Mouse (Mus musculus): Measurements from ENCODE around the gene Nim1k. TPM values are rescaled to one million over a fixed set of nuclear protein-coding genes. Genes with fewer than 3 reads are reported as not detected.

The Nim1k gene
- total and polyA plus RNA-seq, 3 experiments, result 0.01 to 0.11 TPM; not detected in 1

GRCm38 (mm10) chr13:119789851-119790717, 34.4 kb upstream of the Nim1k start:
- H3K27me3 ChIP-seq (ENCODE audit: insufficient read depth, low read length), result no peaks in the 10 kb centered on the region
- H3K4me1 ChIP-seq (ENCODE audit: insufficient read depth, low read depth, low read length), result peaks cover 24% of the 10 kb centered on the region
- ATAC-seq (ENCODE audit: extremely low read depth, insufficient number of reproducible peaks, low FRiP score, poor library complexity, severe bottlenecking), result peak; percentile 70
- H3K9me3 ChIP-seq (replicated peaks), result no peaks in the 10 kb centered on the region
- TF ChIP-seq GATA1 (IDR thresholded peaks at IDR 0.05; ENCODE audit: borderline replicate concordance, low read length) (no peak), TAL1 (conservative IDR thresholded peaks at IDR 0.05; ENCODE audit: low read depth, low read length) (no peak), POLR2AphosphoS5 (IDR thresholded peaks at IDR 0.05; ENCODE audit: insufficient replicate concordance, low read depth, low read length) (no peak), GATA2 (IDR thresholded peaks at IDR 0.05; ENCODE audit: borderline replicate concordance, low read depth, low read length) (no peak), CTCF (IDR thresholded peaks at IDR 0.05; ENCODE audit: low read depth, low read length) (no peak)
- peak; percentile 57 for DNase-seq (ENCODE audit: low spot score)
- peaks cover 35% of the 10 kb centered on the region for H3K36me3 ChIP-seq (replicated peaks)
- peak overlapping the region; percentile 84 for H3K4me3 ChIP-seq (ENCODE audit: low read depth, low read length)

GRCm38 (mm10) chr13:119783581-119783980, 27.9 kb upstream of the Nim1k start:
- peaks cover 83% of the 10 kb centered on the region for H3K36me3 ChIP-seq (replicated peaks)
- no peak for ATAC-seq (ENCODE audit: extremely low read depth, insufficient number of reproducible peaks, low FRiP score, poor library complexity, severe bottlenecking)

GRCm38 (mm10) chr13:119768541-119768940, 12.9 kb upstream of the Nim1k start:
- DNase-seq (ENCODE audit: low spot score), result no peak
- Histone ChIP-seq H3K27me3 (ENCODE audit: insufficient read depth, low read length) (no peaks in the 10 kb centered on the region), H3K4me3 (ENCODE audit: low read depth, low read length) (no peak overlapping the region), H3K36me3 (replicated peaks) (peaks cover 91% of the 10 kb centered on the region), H3K9me3 (replicated peaks) (no peaks in the 10 kb centered on the region), H3K4me1 (ENCODE audit: insufficient read depth, low read depth, low read length) (peaks cover 5% of the 10 kb centered on the region; the same call in 1 of the 2 replicates)
- no peak for ATAC-seq (ENCODE audit: extremely low read depth, insufficient number of reproducible peaks, low FRiP score, poor library complexity, severe bottlenecking)
- TF ChIP-seq TAL1 (conservative IDR thresholded peaks at IDR 0.05; ENCODE audit: low read depth, low read length), result no peak
- TF ChIP-seq CTCF (IDR thresholded peaks at IDR 0.05; ENCODE audit: low read depth, low read length), result no peak
- TF ChIP-seq GATA1 (IDR thresholded peaks at IDR 0.05; ENCODE audit: borderline replicate concordance, low read length), result no peak
- no peak for TF ChIP-seq POLR2AphosphoS5 (IDR thresholded peaks at IDR 0.05; ENCODE audit: insufficient replicate concordance, low read depth, low read length)
- no peak for TF ChIP-seq GATA2 (IDR thresholded peaks at IDR 0.05; ENCODE audit: borderline replicate concordance, low read depth, low read length)

More at GRCm38 (mm10) chr13:119783581-119783980, 27.9 kb upstream of the Nim1k start:
- no peaks in the 10 kb centered on the region for H3K27me3 ChIP-seq (ENCODE audit: insufficient read depth, low read length)
- no peaks in the 10 kb centered on the region for H3K9me3 ChIP-seq (replicated peaks)
- DNase-seq (ENCODE audit: low spot score), result no peak
- no peak overlapping the region for H3K4me3 ChIP-seq (ENCODE audit: low read depth, low read length)
- peaks cover 9% of the 10 kb centered on the region for H3K4me1 ChIP-seq (ENCODE audit: insufficient read depth, low read depth, low read length)
- TF ChIP-seq CTCF (IDR thresholded peaks at IDR 0.05; ENCODE audit: low read depth, low read length) (no peak), POLR2AphosphoS5 (IDR thresholded peaks at IDR 0.05; ENCODE audit: insufficient replicate concordance, low read depth, low read length) (no peak), TAL1 (conservative IDR thresholded peaks at IDR 0.05; ENCODE audit: low read depth, low read length) (no peak), GATA2 (IDR thresholded peaks at IDR 0.05; ENCODE audit: borderline replicate concordance, low read depth, low read length) (no peak), GATA1 (IDR thresholded peaks at IDR 0.05; ENCODE audit: borderline replicate concordance, low read length) (no peak)

DNA sequence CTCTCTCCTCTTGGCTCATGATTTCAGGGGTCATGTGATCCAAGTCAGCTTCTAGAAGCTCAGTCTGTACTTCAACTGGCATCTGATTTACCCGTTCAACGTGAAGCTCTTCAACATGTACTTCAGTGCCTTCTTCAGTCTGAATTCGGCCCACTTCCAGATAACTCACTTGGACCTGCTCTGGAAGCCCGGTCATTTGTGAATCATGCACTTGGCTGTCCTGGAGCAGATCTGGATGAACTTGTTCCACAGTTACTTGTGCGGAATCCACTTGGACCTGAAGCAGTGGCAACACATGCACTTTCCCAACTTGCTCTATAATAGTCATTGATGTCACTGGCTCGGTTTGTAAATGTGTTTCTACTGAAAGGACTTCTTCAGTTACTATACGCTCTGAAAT, 10.8 kb upstream of the Nim1k start:
- Histone ChIP-seq H3K36me3 (replicated peaks) (peaks cover 80% of the 10 kb centered on the region), H3K9me3 (replicated peaks) (no peaks in the 10 kb centered on the region), H3K27me3 (ENCODE audit: insufficient read depth, low read length) (no peaks in the 10 kb centered on the region), H3K4me1 (ENCODE audit: insufficient read depth, low read depth, low read length) (peaks cover 4% of the 10 kb centered on the region; the same call in 1 of the 2 replicates), H3K4me3 (ENCODE audit: low read depth, low read length) (no peak overlapping the region)
- ATAC-seq (ENCODE audit: extremely low read depth, insufficient number of reproducible peaks, low FRiP score, poor library complexity, severe bottlenecking), result no peak
- DNase-seq (ENCODE audit: low spot score), result no peak
- no peak for TF ChIP-seq TAL1 (conservative IDR thresholded peaks at IDR 0.05; ENCODE audit: low read depth, low read length)

- H3K4me1 ChIP-seq (ENCODE audit: insufficient read depth, low read depth, low read length), result no peaks in the 10 kb centered on the region
- H3K27me3 ChIP-seq (ENCODE audit: insufficient read depth, low read length), result peaks cover 10% of the 10 kb centered on the region
- ATAC-seq (ENCODE audit: extremely low read depth, insufficient number of reproducible peaks, low FRiP score, poor library complexity, severe bottlenecking) (no peak), DNase-seq (ENCODE audit: low spot score) (no peak)
- H3K4me3 ChIP-seq (ENCODE audit: low read depth, low read length), result no peak overlapping the region
- no peaks in the 10 kb centered on the region for H3K9me3 ChIP-seq (replicated peaks)
- H3K36me3 ChIP-seq (replicated peaks), result peaks cover 31% of the 10 kb centered on the region
- no peak for TF ChIP-seq CTCF (IDR thresholded peaks at IDR 0.05; ENCODE audit: low read depth, low read length)
- TF ChIP-seq POLR2AphosphoS5 (IDR thresholded peaks at IDR 0.05; ENCODE audit: insufficient replicate concordance, low read depth, low read length), result no peak
- TF ChIP-seq GATA2 (IDR thresholded peaks at IDR 0.05; ENCODE audit: borderline replicate concordance, low read depth, low read length), result no peak
- no peak for TF ChIP-seq GATA1 (IDR thresholded peaks at IDR 0.05; ENCODE audit: borderline replicate concordance, low read length)
- no peak for TF ChIP-seq TAL1 (conservative IDR thresholded peaks at IDR 0.05; ENCODE audit: low read depth, low read length)
These were observed 1.1 kb upstream of the Nim1k start for GRCm38 (mm10) chr13:119756831-119757230.

GRCm38 (mm10) chr13:119755141-119755547, 538 bp downstream of the Nim1k start:
- TF ChIP-seq TAL1 (conservative IDR thresholded peaks at IDR 0.05; ENCODE audit: low read depth, low read length) (no peak), GATA2 (IDR thresholded peaks at IDR 0.05; ENCODE audit: borderline replicate concordance, low read depth, low read length) (no peak), CTCF (IDR thresholded peaks at IDR 0.05; ENCODE audit: low read depth, low read length) (no peak)
- H3K4me1 ChIP-seq (ENCODE audit: insufficient read depth, low read depth, low read length), result no peaks in the 10 kb centered on the region
- H3K4me3 ChIP-seq (ENCODE audit: low read depth, low read length), result no peak overlapping the region
- H3K36me3 ChIP-seq (replicated peaks), result peaks cover 16% of the 10 kb centered on the region
- H3K27me3 ChIP-seq (ENCODE audit: insufficient read depth, low read length), result peaks cover 10% of the 10 kb centered on the region
- ATAC-seq (ENCODE audit: extremely low read depth, insufficient number of reproducible peaks, low FRiP score, poor library complexity, severe bottlenecking), result no peak
- H3K9me3 ChIP-seq (replicated peaks), result no peaks in the 10 kb centered on the region
- no peak for DNase-seq (ENCODE audit: low spot score)
